Mouse (Mus musculus) hindbrain, embryonic 12.5 days (tissue): ENCODE results near the gene Ube2v1. TPM values are rescaled to one million over a fixed set of nuclear protein-coding genes. Genes with fewer than 3 reads are reported as not detected.

ENCODE experiments used
- ATAC-seq: fragments of 200-750 bp; cut with Nextera tagmentation; 2 replicates; pipeline ENCODE4 v1.8.0; 2017; ENCODE audit warnings: moderate TSS enrichment; ENCODE audit not compliant: low FRiP score
- H3K27ac ChIP-seq: fragments of 300-500 bp; sonication (generic); 2 replicates; pipeline ENCODE4 v1.5.1; 2016; ENCODE audit warnings: mild to moderate bottlenecking
- H3K27me3 ChIP-seq: fragments of 300-500 bp; sonication (generic); 2 replicates; pipeline ENCODE4 v1.6.1; 2016; ENCODE audit warnings: mild to moderate bottlenecking
- H3K36me3 ChIP-seq: fragments of 300-500 bp; sonication (generic); 2 replicates; pipeline ENCODE4 v1.6.1; 2016; ENCODE audit warnings: mild to moderate bottlenecking
- H3K4me1 ChIP-seq: fragments of 300-500 bp; sonication (generic); 2 replicates; pipeline ENCODE4 v1.6.1; 2016
- H3K4me2 ChIP-seq: fragments of 300-500 bp; sonication (generic); replicated peaks from 2 replicates; pipeline ENCODE4 v1.6.1; 2016; ENCODE audit warnings: mild to moderate bottlenecking
- H3K4me3 ChIP-seq: fragments of 300-500 bp; sonication (generic); 2 replicates; pipeline ENCODE4 v1.5.1; 2016; ENCODE audit warnings: mild to moderate bottlenecking
- H3K9ac ChIP-seq: fragments of 300-500 bp; sonication (generic); 2 replicates; pipeline ENCODE4 v1.6.1; 2016; ENCODE audit warnings: mild to moderate bottlenecking, moderate library complexity
- H3K9me3 ChIP-seq: fragments of 300-500 bp; sonication (generic); replicated peaks from 2 replicates; pipeline ENCODE4 v1.6.1; 2016; ENCODE audit warnings: mild to moderate bottlenecking
- WGBS: fragments of 180-500 bp; shearing (Covaris S2); methylation state at CpG from one replicate; pipeline ENCODE4 v1.1.7; 2016; 5-methylcytosine and 5-hydroxymethylcytosine counted together
- polyA plus RNA-seq: library from polyadenylated mRNA; unstranded; fragments of >200 nt; fragmentation: Nextera tagmentation; extraction: Ambion mirVana; gene quantifications from 2 replicates; pipeline ENCODE4 v1.2.1, GENCODE M21; 2016

The Ube2v1 gene
- 290 and 291 TPM in 2 replicates for polyA plus RNA-seq

GRCm38 (mm10) chr2:167631591-167632448 is at the start of gene Ube2v1:
Gene Ube2v1 (minus strand): TSS chr2:167632095.
- H3K4me1 ChIP-seq = peaks cover 50% of the 10 kb centered on the region

GRCm38 (mm10) chr2:167680657-167681056 is 48.8 kb upstream of the Ube2v1 start:
- H3K4me1 ChIP-seq = peaks cover 6% of the 10 kb centered on the region; the same call in 1 of the 2 replicates
- H3K27ac ChIP-seq = no peak overlapping the region
- no peak for ATAC-seq
- H3K4me2 ChIP-seq = no peak overlapping the region
- H3K27me3 ChIP-seq = peaks cover under 1% of the 10 kb centered on the region; the same call in 1 of the 2 replicates
- no peaks in the 10 kb centered on the region for H3K9me3 ChIP-seq
- 48% methylated on average over 5 of the region's 5 CpGs for WGBS
- no peaks in the 10 kb centered on the region for H3K36me3 ChIP-seq
- H3K9ac ChIP-seq = no peak overlapping the region
- no peak overlapping the region for H3K4me3 ChIP-seq

More at GRCm38 (mm10) chr2:167631591-167632448, at the start of gene Ube2v1:
- H3K27me3 ChIP-seq = no peaks in the 10 kb centered on the region
- H3K9me3 ChIP-seq = no peaks in the 10 kb centered on the region
- peak within 1 kb of the TSS; percentile 95 for H3K4me3 ChIP-seq
- 0 out of 2 replicates have a peak, but pooled peaks cover 11% of the 10 kb centered on the region for H3K36me3 ChIP-seq
- WGBS = 1% methylated on average over 70 of the region's 87 CpGs
- peak within 1 kb of the TSS; percentile 92 for H3K27ac ChIP-seq
- H3K9ac ChIP-seq = peak within 1 kb of the TSS; percentile 98
- peak within 1 kb of the TSS; percentile 95 for H3K4me2 ChIP-seq
- ATAC-seq = peak; percentile 80

- Histone ChIP-seq H3K36me3 (no peaks in the 10 kb centered on the region), H3K4me1 (peaks cover 6% of the 10 kb centered on the region; the same call in 1 of the 2 replicates), H3K9ac (no peak overlapping the region), H3K9me3 (no peaks in the 10 kb centered on the region), H3K27ac (no peak overlapping the region), H3K4me2 (no peak overlapping the region), H3K4me3 (no peak overlapping the region), H3K27me3 (no peaks in the 10 kb centered on the region)
- 7% methylated on average over 13 of the region's 13 CpGs for WGBS
- peak; percentile 77 for ATAC-seq
These were observed 48.1 kb upstream of the Ube2v1 start for GRCm38 (mm10) chr2:167679902-167680430.

GRCm38 (mm10) chr2:167678600-167678999 is 46.7 kb upstream of the Ube2v1 start:
- WGBS = 41% methylated on average over 5 of the region's 5 CpGs
- Histone ChIP-seq H3K4me2 (no peak overlapping the region), H3K9ac (no peak overlapping the region), H3K4me3 (no peak overlapping the region), H3K36me3 (no peaks in the 10 kb centered on the region), H3K27ac (no peak overlapping the region), H3K27me3 (no peaks in the 10 kb centered on the region), H3K4me1 (peaks cover 6% of the 10 kb centered on the region; the same call in 1 of the 2 replicates), H3K9me3 (no peaks in the 10 kb centered on the region)
- ATAC-seq = no peak

- Histone ChIP-seq H3K27me3 (no peaks in the 10 kb centered on the region), H3K36me3 (no peaks in the 10 kb centered on the region), H3K4me1 (peaks cover 15% of the 10 kb centered on the region), H3K4me3 (no peak overlapping the region), H3K27ac (no peak overlapping the region), H3K9me3 (no peaks in the 10 kb centered on the region), H3K9ac (no peak overlapping the region), H3K4me2 (no peak overlapping the region)
- no peak for ATAC-seq
- 43% methylated on average over 14 of the region's 14 CpGs for WGBS
These were observed 43.4 kb upstream of the Ube2v1 start for GRCm38 (mm10) chr2:167675120-167675909.

- H3K9ac ChIP-seq = no peak overlapping the region
- H3K4me3 ChIP-seq = no peak overlapping the region
- H3K4me2 ChIP-seq = peak overlapping the region; percentile 16; the same call in 1 of the 2 replicates
- peaks cover 9% of the 10 kb centered on the region; the same call in 1 of the 2 replicates for H3K4me1 ChIP-seq
- WGBS = 23% methylated on average over 13 of the region's 13 CpGs
- H3K36me3 ChIP-seq = no peaks in the 10 kb centered on the region
- ATAC-seq = peak; percentile 82
- H3K27ac ChIP-seq = peak overlapping the region; percentile 44
- H3K27me3 ChIP-seq = no peaks in the 10 kb centered on the region
- no peaks in the 10 kb centered on the region for H3K9me3 ChIP-seq
These were observed 40.4 kb upstream of the Ube2v1 start for GRCm38 (mm10) chr2:167672212-167672685.

- no peaks in the 10 kb centered on the region for H3K9me3 ChIP-seq
- H3K4me1 ChIP-seq = peaks cover 9% of the 10 kb centered on the region; the same call in 1 of the 2 replicates
- no peak for ATAC-seq
- no peak overlapping the region for H3K9ac ChIP-seq
- H3K36me3 ChIP-seq = no peaks in the 10 kb centered on the region
- peak overlapping the region; percentile 44; the same call in 1 of the 2 replicates for H3K27ac ChIP-seq
- H3K4me2 ChIP-seq = no peak overlapping the region
- no peak overlapping the region for H3K4me3 ChIP-seq
- H3K27me3 ChIP-seq = no peaks in the 10 kb centered on the region
- 91% methylated on average over 5 of the region's 5 CpGs for WGBS
These were observed 39.3 kb upstream of the Ube2v1 start for GRCm38 (mm10) chr2:167671101-167671633.

GRCm38 (mm10) chr2:167669398-167669797 is 37.5 kb upstream of the Ube2v1 start:
- Histone ChIP-seq H3K9ac (no peak overlapping the region), H3K4me3 (no peak overlapping the region), H3K4me2 (no peak overlapping the region), H3K27me3 (no peaks in the 10 kb centered on the region), H3K36me3 (no peaks in the 10 kb centered on the region), H3K9me3 (no peaks in the 10 kb centered on the region), H3K4me1 (peaks cover 9% of the 10 kb centered on the region; the same call in 1 of the 2 replicates), H3K27ac (no peak overlapping the region)
- no peak for ATAC-seq
- 80% methylated on average over 4 of the region's 4 CpGs for WGBS

- no peak overlapping the region for H3K4me2 ChIP-seq
- no peak for ATAC-seq
- H3K27me3 ChIP-seq = no peaks in the 10 kb centered on the region
- H3K36me3 ChIP-seq = no peaks in the 10 kb centered on the region
- no peaks in the 10 kb centered on the region for H3K9me3 ChIP-seq
- H3K4me3 ChIP-seq = no peak overlapping the region
- H3K27ac ChIP-seq = no peak overlapping the region
- WGBS = 89% methylated on average over 5 of the region's 5 CpGs
- no peak overlapping the region for H3K9ac ChIP-seq
- H3K4me1 ChIP-seq = peaks cover 9% of the 10 kb centered on the region; the same call in 1 of the 2 replicates
These were observed 36.5 kb upstream of the Ube2v1 start for GRCm38 (mm10) chr2:167668426-167668825.

- 81% methylated on average over 18 of the region's 18 CpGs for WGBS
- ATAC-seq = no peak
These were observed 34.2 kb upstream of the Ube2v1 start for GRCm38 (mm10) chr2:167665972-167666713.

GRCm38 (mm10) chr2:167662713-167663112 is 30.8 kb upstream of the Ube2v1 start:
- no peaks in the 10 kb centered on the region for H3K9me3 ChIP-seq
- H3K4me1 ChIP-seq = peaks cover 36% of the 10 kb centered on the region
- H3K27me3 ChIP-seq = peaks cover 9% of the 10 kb centered on the region; the same call in 1 of the 2 replicates
- ATAC-seq = no peak
- no peak overlapping the region; the same call in 1 of the 2 replicates for H3K4me2 ChIP-seq
- H3K27ac ChIP-seq = no peak overlapping the region
- peaks cover 6% of the 10 kb centered on the region; the same call in 1 of the 2 replicates for H3K36me3 ChIP-seq
- H3K9ac ChIP-seq = no peak overlapping the region
- H3K4me3 ChIP-seq = no peak overlapping the region
- WGBS = 48% methylated on average over 6 of the region's 6 CpGs

More at GRCm38 (mm10) chr2:167665972-167666713, 34.2 kb upstream of the Ube2v1 start:
- H3K4me3 ChIP-seq = no peak overlapping the region
- peaks cover 9% of the 10 kb centered on the region; the same call in 1 of the 2 replicates for H3K27me3 ChIP-seq
- no peak overlapping the region for H3K9ac ChIP-seq
- no peaks in the 10 kb centered on the region for H3K36me3 ChIP-seq
- no peak overlapping the region for H3K27ac ChIP-seq
- peaks cover 8% of the 10 kb centered on the region for H3K4me1 ChIP-seq
- no peak overlapping the region for H3K4me2 ChIP-seq
- H3K9me3 ChIP-seq = no peaks in the 10 kb centered on the region
